Mouse (Mus musculus) testis, postnatal 14 days (tissue): Measurements from ENCODE around the gene Zyg11a.
"Not testable (repeated sequence)": the region's sequence is repeated elsewhere in the genome, so short reads cannot be mapped to it uniquely, and the experiment has no call there.

Experiments used
- DNase-seq: peaks from one replicate; pipeline ENCODE4 v3.0.0; 2021; ENCODE audit warnings: low spot score

Zyg11a gene

DNA sequence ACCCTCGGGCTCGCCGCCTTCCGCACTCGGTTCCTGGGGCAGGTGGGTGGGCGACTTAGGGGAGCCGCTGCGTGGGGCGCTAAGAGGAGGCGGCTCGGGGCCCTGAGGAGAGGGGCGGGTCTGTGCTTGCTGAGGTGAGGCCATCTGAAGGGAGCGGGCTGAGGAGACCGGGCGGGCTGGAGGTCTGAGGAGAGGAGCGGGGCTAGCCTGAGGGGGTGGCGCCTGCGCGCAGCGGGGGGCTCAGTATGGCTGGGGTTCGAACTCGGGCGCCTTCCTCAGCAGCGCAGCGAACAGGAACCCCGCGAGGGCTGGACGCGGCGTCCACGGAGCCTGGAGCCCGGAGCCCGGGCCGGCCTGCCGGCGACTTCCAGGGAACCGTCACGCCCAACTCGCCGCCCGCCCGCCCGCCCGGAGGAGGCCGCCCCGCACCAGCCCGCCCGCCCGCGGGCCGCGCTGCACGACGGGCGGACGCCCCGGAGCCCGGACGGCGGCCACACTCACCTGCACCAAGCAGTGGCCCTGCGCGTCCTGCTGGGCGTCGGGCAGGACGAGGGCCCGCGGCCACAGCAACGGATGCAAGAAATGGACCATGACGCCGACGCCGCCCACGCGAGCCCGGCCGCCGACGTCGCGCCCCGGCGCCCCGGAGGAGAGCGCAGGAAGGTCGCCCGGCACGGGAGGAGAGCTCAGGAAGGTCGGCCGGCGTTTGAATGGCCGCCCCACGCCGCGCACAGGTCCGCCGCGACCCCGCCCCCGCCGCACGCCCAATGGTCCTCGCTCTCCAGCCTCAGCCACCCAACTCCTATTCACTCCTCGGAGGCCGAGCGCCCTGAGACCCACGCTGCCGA is at the start of gene Zyg11a:
Zyg11a (minus strand) TSS at position 717 of the 848 bp plus-strand sequence.
- DNase-seq: peak; percentile 82

DNA sequence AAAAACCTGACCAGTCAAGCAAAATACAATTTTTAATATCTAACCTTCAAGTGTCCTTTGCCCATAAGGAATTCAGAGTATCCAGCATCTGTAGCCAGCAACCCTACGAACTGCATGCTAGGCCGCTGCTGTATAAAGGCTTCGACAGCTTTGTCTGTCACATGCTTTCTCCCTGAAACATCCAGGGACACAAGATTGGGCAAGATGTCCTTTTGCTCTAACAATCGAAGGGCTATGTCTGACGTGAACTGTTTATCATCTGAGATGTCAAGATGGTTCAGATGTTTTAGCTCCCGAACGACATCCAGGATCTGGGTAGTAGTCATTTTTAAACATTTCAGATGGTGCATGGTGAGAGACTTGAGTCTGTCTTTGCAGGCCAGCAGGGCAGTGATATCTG is 47.9 kb upstream of the Zyg11a start:
- no peak for DNase-seq

DNA sequence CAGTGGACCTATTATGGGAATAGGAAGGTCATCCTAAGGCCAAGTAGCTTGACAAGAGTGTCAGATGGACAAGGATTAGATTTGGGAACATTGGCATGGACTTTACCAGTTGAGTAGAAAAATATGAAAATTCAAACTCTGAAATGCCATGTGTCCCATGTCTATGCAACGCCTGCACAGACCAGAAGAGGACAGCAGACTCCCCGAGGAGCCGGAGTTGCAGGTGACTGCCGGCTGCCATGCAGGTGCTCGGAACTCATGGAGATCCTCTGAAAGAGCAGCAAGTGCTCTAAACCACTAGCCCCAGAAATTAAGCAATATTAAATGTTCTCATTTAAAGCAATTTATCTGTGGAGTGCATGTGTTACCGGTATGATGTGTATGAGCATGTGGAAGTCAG is 35.5 kb upstream of the Zyg11a start:
- DNase-seq: no peak

DNA sequence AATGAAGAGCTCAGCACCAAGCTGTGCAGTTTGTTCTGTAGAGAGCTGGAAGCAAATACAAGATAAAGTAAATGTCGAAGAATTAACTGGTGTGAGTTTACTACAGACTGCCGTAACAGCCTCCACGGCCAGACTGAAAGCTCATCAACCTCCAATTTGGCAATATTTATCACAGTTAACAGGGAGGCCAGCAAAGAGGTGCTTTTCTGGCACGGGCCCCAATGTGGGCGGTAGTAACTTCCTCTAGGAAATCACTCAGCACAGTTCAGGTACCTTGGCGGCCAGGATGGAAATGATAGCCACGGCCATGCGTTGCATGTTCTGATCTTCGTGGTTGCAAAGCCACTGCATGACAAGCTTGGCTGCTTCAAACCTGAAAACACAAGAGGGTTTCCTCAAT is 32.7 kb upstream of the Zyg11a start:
- DNase-seq: no peak

DNA sequence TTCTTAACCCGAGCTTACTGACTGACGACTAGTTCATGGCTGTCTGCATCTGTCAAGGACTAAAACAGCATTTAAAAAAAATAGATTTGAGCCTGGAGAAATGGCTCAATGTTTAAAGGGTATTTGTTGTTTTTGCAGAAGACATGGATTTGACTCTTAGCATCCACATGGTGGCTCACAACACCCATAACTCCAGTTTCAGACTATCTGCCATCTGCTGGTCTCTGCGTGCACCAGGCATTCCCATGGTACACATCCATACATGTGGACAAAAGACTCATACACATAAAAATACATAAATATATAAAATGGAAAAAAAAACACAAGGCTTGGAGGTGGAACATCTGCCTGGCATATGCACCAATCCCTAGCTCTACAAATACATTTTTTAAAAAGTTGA is 31.5 kb upstream of the Zyg11a start:
- no peak for DNase-seq

DNA sequence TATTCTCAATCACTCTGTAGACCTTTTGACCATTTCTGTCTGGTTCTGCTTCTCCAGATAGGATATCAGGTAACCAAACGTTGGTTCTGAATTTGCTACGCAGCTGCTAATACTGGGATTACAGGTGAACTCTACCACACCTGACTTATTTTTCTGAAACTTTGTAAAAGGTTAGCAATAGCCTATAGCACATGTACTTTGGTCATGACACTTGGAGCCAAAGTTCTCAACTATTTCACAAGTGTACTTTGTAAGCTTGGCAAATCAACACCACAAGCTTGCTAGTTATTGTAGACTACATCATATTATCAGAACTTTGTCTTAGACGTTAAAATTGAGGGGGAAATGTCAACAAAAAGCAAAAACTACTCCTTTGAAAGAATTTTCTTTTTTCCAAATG is 15.8 kb upstream of the Zyg11a start:
- no peak for DNase-seq

DNA sequence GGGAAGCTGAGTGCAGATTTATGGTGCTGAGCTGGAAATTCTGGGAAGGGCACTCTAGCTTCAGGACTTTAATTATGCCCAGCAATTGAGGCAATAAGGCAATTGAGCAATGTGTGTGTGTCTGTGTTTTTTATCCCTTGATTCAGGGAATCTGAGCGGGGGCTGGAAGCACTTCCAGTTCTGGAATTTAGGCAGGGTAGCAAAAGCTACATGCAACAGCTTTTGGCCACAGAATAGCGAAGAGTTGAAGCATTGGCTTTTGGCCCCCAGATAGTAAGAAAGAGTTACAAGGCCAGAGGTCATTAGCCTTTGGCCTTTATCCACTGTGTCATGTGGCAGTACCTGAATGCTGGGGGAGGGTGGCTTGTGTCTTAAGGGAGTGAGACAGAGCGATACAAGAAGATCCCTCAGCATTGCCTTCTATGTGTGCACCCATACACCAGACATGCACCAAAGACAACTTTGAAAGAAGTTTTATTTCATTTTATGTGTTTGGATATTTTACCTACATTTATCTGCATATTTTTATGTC is 7.6 kb upstream of the Zyg11a start:
- peak; percentile 32 for DNase-seq

DNA sequence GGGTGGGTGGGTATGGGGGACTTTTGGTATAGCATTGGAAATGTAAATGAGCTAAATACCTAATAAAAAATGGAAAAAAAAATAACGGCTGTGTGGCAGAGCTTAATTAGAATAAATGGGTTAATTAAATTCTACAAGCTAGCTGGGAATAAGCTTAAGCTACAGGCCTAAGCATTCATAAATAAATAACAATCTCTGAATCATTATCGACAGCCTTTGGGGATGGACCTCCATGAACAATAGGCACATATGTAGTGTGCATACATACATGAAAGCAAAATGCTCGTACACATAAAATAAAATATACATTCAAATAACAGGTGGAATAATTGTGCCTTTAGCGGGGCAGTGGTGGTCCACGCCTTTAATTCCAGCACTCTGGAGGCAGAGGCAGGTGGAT is 4.7 kb upstream of the Zyg11a start:
- DNase-seq: no peak

DNA sequence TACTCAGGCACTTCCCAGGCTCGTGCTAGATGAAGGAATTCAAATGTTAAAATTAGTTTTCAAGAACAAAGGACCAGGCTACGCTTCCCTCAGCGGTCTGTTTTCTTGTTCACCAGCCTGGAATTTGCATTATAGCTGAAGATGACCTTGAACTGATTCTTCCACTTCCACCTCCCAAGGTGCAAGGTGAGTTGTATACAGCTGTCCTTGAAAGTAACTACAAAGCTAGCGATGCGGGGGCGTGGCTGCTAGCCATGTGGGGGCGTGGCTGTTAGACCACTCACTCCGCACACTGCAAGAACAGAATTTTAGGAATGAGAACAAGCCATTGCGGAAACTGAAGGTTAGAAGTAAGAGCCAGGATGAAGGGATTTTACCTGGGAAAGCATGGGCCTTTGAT is 1.2 kb upstream of the Zyg11a start:
- DNase-seq: peak; percentile 65

DNA sequence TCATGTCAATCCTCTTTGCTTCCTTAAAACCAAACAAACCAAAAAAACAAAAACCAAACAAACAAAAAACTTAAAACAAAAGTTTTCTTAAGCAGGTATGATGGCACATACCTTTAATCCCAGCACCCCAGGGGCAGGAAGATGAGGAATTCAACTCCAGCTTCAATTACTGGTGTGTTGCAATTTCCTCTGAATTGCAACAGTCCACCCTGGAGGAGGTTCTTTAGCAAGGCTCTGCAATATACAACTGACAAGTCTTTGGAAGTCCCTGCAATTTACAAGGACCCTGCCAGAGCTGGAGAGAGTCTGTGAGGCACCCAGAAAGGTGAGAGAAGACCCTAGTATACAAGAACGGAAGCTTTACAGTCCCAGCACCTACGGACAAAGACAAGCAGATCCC is 4.8 kb downstream of the Zyg11a start:
- DNase-seq: no peak

DNA sequence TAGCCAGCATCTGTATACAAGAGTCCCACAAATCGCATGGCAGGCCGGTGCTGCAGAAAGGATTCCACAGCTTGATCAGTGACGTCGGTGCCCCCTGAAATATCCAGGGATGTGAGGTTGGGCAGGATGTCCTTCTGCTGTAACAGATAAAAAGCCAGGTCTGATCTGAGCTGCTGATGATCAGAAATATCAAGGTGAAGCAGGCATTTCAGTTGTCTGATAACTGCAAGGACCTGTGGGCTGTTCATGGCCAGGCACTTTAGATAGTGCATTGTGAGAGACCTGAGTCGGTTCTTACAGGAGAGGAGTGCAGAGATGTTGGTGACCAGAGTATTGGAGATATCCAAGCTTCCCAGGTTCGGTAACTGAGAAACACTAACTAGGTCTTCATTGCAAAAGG is 13.2 kb downstream of the Zyg11a start:
- no peak for DNase-seq

DNA sequence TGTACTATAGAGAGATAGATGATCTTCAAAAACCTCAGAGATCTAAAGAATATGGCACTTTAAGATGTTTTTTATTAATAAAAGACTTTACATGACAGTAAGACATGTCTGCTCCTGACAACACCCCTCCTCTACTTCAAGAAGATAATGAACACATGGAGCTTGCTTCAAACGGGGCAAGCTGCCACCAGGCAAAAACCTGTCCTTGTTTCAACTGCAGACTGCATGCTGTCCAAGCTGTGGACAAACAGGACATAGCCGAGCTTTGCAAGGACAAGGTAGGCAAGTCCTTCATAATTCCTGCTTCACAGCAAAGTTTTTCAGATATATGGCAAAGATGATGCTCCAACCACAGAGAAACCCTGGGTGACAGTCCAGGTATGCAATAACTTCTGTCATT is 18.6 kb downstream of the Zyg11a start:
- no peak for DNase-seq

DNA sequence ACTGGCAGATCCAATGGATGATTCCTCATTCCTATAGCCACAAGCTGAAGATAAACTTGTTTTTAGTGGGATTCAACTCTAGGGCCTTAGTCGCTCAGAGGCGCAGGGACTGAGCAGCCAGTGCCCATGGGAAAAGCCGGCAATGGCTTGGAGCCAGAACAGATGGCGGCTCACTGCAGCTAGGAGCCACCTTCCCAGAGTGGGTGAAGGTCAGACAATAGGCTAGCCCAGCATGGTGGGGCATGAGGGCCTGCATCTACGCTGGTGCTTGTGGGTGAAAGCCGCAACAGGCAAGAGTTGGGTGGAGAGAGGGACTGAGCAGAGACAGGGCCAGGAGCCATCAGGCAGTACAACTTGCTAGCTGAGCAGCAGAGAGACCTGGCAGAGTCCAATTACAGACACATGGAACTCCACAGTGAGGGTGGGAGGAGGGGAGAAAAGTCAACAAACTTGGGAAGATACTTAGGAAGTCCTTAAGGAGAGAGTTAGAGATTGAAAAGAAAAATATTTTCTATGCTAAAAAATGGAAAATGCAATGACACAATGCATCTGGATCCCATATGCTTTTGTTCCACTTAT is 21.5 kb downstream of the Zyg11a start:
- no peak for DNase-seq

DNA sequence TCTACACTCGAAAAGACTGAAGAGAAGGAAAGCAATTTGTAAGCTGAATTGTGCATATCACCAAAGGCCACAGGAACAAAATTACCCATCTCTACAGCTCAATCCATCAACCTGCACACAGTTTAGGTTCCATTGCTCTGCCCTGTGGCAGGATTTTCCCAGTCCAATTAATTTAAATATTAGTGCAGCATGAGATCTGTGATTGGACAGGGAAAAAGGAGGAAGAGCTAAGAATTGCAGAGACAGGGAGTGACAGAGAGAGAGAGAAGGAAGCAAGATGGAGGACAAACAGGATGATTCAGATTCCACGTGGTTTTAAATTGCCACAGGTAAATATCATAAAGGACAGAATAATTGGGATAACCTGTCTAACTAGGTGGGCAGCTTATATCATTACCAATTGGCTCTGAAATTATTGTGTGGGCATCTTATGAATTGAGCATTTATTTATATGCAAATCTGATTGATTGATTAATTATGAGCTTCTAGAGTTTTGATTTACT is 25.0 kb downstream of the Zyg11a start:
- no peak for DNase-seq

DNA sequence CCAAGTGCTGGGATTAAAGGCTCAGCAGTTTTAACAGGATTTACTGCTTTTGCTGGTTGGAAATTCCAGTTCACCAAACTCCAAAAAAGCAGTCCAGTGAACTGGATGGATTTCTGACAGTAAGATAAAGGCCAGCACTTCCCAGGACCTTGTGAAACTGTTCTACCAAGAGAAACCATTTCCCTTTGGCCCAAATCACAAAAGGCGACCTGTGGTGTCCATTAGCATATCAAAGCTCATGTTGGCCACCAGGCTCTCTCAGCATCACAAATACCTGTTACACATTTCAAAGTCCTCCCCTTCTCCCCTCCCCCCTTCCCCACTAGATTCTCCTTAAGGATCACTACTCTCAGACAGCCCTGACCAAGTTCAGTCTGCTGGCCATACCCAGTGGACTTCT is 35.6 kb downstream of the Zyg11a start:
- no peak for DNase-seq

DNA sequence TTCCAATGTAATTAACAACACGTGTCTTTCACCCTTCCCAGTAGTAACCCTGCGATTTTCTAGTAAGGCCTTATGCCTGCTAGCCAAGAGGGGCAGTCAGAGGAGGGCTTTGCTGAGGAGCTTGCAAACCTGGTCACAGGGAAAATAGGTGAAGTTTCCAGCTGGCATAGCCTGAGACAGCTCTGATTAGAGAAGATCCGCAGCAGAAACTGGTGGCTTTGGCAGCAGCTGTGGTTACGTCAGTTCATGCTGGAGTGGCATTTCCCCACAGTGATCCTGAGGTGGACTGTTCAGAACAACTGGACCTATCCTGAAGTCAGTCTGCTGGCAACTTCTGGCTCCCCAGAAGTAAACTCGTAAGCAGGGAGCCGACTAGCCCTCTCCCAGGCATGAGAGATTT is 49.8 kb downstream of the Zyg11a start:
- no peak for DNase-seq

DNA sequence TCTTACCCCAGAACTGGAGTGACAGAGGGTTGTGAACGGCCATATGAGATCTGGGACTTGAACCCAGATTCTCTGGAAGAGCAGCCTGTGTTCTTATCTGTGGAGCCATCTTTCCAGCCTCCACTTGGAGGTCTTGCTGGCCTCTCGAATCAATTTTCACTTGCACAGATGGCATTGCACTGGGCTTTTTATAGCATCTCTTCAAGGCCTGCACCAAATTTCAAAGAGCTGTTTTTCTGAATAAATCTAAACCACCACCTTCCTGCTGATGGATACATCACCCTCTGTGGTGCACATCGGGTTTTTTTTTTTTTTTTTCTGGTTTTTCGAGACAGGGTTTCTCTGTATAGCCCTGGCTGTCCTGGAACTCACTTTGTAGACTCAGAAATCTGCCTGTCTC is 51.0 kb downstream of the Zyg11a start:
- no peak for DNase-seq

DNA sequence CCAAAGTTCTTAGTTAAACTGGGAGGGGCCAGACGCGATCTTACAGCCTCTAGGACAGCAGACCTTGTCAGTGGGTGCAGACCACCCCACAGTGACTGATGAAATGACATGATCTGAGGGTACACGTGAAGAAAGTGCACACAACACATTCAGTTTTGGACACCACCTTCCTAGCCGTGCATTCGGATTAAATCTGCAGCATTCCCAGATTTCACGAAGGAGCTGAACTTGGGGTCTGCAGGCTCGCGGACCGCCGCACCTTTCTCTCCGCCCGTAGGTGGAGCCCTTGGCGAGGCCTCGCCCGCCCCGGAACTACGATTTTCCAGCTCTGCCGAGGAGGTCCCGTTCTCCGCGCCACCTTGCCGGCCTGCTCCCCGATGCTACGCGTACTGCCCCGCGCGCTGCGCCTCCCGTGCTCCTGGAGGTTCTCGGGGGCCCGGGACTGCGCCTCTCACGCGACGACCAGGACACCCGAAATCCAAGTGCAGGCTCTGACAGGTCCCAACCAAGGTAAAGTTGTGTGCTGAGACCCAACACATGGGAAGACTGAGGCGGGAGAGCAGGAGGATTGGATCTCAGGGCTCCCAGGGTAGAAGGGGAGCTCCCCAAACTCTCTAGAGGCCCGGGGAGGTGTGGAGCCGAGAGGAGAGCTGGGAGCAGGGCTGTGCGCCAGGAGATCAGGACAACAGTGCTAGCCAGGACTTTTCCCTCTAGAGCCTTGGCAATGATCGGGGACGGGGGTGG is 52.5 kb downstream of the Zyg11a start, which contains the start of gene Echdc2:
Echdc2 (plus strand) TSS at position 286 of the 744 bp plus-strand sequence.
- peak; percentile 15 for DNase-seq

DNA sequence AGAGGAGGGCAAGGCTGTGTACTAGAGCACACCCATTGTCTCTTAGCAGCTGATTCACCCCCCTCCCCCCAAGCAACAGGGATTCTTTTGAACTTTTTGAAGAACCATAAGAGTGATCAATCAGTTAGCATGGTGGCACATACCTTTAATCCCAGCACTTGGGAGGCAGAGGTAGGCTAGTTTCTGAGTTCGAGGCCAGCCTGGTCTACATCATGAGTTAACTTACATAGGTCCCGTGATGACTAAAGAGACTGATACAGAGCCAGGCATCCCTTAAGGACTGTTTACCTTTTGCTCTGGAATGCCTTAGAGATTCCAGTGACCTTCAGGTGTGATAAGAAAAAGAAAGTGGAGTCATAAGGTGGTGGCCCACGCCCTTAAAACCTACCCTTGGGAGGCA is 54.6 kb downstream of the Zyg11a start:
- DNase-seq: no peak

DNA sequence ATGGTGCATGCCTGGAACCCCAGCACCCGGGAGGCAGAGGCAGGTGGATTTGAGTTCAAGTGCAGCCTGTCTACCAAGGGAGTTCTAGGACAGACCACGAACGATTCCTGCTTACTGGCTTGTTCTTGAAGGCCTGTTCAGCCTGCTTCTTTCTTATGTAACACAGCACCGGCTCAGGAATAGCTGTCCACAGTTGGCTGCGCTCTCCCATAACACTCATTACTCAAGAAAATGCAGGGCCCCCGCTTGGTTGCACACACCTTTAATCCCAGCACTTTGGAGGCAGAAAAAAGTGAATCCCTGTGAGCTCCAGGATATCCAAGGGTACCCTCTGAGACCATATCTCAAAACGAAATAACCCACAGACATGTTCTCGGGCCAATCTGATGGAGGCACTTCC is 55.9 kb downstream of the Zyg11a start:
- DNase-seq: no peak

DNA sequence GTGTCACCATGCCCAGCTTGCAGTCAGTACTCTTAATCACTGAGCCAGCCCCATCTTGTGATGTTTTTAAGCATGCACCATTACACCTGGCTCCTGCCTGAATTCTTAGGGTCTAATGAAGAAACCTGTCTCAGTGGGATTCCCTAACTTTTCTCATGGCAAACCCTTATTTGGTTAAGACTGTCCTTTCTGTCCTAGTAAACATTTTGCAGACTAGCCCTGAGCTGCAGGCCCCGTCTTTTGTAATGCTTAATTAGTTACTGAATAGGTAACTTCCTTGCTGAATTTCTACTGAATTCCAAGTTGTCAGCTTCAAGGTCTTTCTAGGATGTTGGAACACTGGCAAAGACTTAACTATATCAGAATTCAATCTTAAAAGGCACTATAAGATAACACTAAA is 62.7 kb downstream of the Zyg11a start:
- not testable (repeated sequence) for DNase-seq

DNA sequence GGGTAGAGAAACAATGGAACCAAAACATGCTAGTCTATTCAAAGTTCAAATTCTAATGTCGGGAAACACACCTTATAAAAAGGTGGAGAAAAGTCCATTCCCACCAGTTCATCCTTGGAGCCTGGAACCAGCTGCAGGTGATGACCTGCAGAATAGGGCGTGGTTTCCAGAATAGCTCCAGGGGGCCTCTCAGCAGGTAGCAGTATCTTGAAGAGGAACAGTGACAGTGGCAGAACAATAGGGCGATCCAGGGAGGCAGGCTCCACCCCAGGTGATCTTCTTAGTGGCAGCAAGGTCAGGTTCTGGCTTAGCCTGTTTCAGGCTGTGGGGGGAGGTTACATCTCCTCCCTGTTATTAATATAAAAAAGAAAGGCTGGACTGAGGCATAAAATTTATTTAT is 72.3 kb downstream of the Zyg11a start:
- DNase-seq: not testable (repeated sequence)

DNA sequence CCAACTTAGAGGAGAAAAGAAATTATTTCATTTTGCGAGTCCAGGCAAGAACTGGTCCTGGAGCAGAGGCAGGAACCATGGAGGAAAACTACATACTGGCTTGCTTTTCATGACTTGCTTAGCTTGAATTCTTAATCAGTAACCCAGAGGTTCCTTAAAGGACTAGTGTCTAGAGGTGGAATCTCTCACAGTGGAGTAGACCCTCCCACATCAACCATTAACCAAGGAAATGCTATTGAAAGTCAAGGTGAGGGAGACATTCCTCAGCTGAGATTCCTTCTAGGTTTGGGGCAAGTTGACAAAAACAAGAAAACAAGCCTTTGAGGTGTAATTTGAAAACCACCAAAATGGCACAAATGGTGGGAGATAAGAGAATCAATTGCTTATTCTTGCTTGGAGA is 73.0 kb downstream of the Zyg11a start, which contains the start of gene Scp2:
Scp2 (minus strand) TSS at position 119 of the 400 bp plus-strand sequence.
- DNase-seq: no peak
